Mouse (Mus musculus) ES-Bruce4 (cell line): Measurements from ENCODE around the gene Rps29. TPM values are rescaled to one million over a fixed set of nuclear protein-coding genes. Genes with fewer than 3 reads are reported as not detected.
A peak's percentile ranks its signal among the peaks of the same experiment; 100 is the strongest.

Experiments
- H3K27ac ChIP-seq: 2 replicates; pipeline ENCODE4 v1.5.1; 2012; ENCODE audit warnings: low read length, inconsistent platforms; ENCODE audit not compliant: insufficient read depth
- H3K27me3 ChIP-seq: 2 replicates; pipeline ENCODE4 v1.6.1; 2012; ENCODE audit warnings: mild to moderate bottlenecking, low read length, inconsistent platforms; ENCODE audit not compliant: control insufficient read depth, poor library complexity, insufficient read depth, severe bottlenecking
- H3K36me3 ChIP-seq: 2 replicates; pipeline ENCODE4 v1.6.1; 2012; ENCODE audit warnings: inconsistent platforms, mild to moderate bottlenecking, low read length, moderate library complexity; ENCODE audit not compliant: control insufficient read depth, poor library complexity, insufficient read depth, severe bottlenecking
- H3K4me1 ChIP-seq: one replicate; pipeline ENCODE4 v1.8.1; 2011; ENCODE audit warnings: low read length; ENCODE audit not compliant: control insufficient read depth, insufficient read depth
- H3K4me3 ChIP-seq: 2 replicates; pipeline ENCODE4 v1.5.1; 2011; ENCODE audit warnings: low read depth, mild to moderate bottlenecking, low read length
- H3K9ac ChIP-seq: 2 replicates; pipeline ENCODE4 v1.6.1; 2012; ENCODE audit warnings: low read depth, mild to moderate bottlenecking, inconsistent platforms; ENCODE audit not compliant: poor library complexity, severe bottlenecking
- H3K9me3 ChIP-seq: replicated peaks from 2 replicates; pipeline ENCODE4 v1.6.1; 2012; ENCODE audit warnings: mild to moderate bottlenecking, low read length, inconsistent platforms; ENCODE audit not compliant: control insufficient read depth, poor library complexity, insufficient read depth, severe bottlenecking
- CTCF ChIP-seq: IDR thresholded peaks from one replicate; pipeline ENCODE4 v1.8.1; 2011; ENCODE audit warnings: low read depth, low read length
- EP300 ChIP-seq: IDR thresholded peaks from 2 replicates; pipeline ENCODE4 v1.6.1; 2011; ENCODE audit warnings: low read depth, low read length; ENCODE audit not compliant: insufficient read depth
- POLR2A ChIP-seq: IDR thresholded peaks from one replicate; pipeline ENCODE4 v1.8.1; 2011; ENCODE audit warnings: low read length; ENCODE audit not compliant: insufficient read depth
- polyA plus RNA-seq: library from polyadenylated mRNA; stranded (reverse); fragments of >200 nt; gene quantifications from 2 replicates; pipeline ENCODE4 v1.2.4, GENCODE M21; 2011; ENCODE audit warnings: low read depth; ENCODE audit not compliant: missing spikeins, insufficient read depth, insufficient read length

Rps29 gene
- polyA plus RNA-seq, 1 experiment: 1,335 TPM

DNA sequence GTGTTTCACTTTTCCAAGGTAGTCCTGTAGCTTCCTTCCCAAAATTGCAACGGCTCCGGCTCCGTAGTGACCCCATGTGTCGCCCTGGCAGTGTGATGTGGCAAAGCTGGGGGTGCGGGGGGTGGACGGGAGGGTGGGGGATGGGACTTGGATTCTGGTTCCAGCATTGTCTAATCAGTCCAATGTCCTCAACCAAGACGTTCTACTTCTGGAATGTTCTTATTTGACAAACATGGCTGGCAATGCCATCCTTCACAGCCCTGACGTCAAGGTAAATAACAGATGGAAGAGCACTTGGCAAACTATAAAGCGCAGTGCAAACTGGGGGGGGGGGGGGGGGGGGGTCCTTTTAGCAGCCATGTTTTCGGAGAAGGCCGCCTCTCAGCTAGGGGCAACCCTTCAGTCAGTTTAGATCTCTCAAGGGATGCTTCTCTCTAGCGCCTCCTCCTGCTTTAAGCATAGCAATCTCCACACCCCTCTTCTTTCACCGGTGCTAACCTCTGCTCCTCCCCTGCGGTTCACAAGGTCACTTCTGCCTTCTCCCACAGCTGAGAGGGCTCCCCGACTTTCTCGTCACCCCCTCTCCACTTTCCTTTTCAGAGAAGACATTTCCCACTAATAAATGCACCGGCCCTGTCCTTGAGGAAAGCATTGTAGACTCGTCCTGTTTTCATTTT, 29.2 kb downstream of the Rps29 start:
- no peak overlapping the region for H3K9ac ChIP-seq
- H3K4me3 ChIP-seq: no peak overlapping the region
- no peaks in the 10 kb centered on the region for H3K4me1 ChIP-seq
- H3K27me3 ChIP-seq: no peaks in the 10 kb centered on the region
- TF ChIP-seq CTCF (peak; percentile 17), POLR2A (no peak), EP300 (no peak)
- no peak overlapping the region for H3K27ac ChIP-seq
- no peaks in the 10 kb centered on the region for H3K36me3 ChIP-seq
- H3K9me3 ChIP-seq: no peaks in the 10 kb centered on the region

DNA sequence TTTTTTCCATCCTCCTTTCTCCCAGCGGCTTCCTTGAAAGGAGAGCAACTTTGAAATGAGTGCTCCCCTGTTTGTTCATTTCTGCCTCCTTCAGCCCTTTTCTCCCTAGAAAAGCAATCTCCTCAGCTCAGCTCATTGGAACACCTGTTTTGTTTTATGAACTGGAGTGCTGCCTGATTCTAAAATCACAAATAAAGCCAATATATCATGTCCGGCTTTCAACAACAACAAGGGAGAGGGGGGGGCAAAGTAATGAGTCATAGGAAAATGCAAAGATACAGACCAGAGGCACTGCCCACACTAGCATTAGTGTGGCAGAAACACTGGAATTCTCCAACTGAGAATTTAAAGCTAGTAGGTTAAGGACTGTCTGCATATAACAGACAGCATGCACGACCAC, 31.4 kb downstream of the Rps29 start:
- Histone ChIP-seq H3K9me3 (no peaks in the 10 kb centered on the region), H3K4me1 (no peaks in the 10 kb centered on the region), H3K9ac (no peak overlapping the region), H3K27ac (no peak overlapping the region), H3K27me3 (no peaks in the 10 kb centered on the region), H3K4me3 (no peak overlapping the region), H3K36me3 (no peaks in the 10 kb centered on the region)
- TF ChIP-seq EP300 (no peak), CTCF (no peak), POLR2A (no peak)

GRCm38 (mm10) chr12:69127170-69127569, 31.8 kb downstream of the Rps29 start:
- Histone ChIP-seq H3K4me1 (no peaks in the 10 kb centered on the region), H3K36me3 (no peaks in the 10 kb centered on the region), H3K27me3 (no peaks in the 10 kb centered on the region), H3K9ac (no peak overlapping the region), H3K9me3 (no peaks in the 10 kb centered on the region), H3K27ac (no peak overlapping the region), H3K4me3 (no peak overlapping the region)
- no peak for TF ChIP-seq EP300
- peak; percentile 73 for TF ChIP-seq CTCF

DNA sequence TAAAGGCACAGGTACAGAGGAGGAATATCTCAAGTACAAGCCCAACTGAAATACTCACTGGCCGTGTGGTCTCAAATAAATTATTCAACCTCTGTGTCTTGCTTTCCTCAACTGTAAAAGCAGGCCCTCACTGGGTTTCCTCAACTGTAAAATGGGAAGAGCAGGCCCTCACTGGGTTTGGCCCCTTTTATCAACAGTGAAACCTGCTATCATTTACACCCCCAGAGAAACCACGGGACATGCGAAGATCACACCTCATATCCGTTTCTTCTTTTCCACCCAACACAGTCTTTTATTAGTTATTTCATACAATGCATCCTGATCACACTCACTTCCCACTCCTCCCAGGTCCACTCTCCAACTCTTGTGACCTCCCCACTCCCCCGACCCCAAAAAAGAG, 33.9 kb downstream of the Rps29 start:
- Histone ChIP-seq H3K4me1 (no peaks in the 10 kb centered on the region), H3K27me3 (no peaks in the 10 kb centered on the region), H3K4me3 (no peak overlapping the region), H3K9ac (no peak overlapping the region), H3K9me3 (no peaks in the 10 kb centered on the region), H3K27ac (no peak overlapping the region), H3K36me3 (no peaks in the 10 kb centered on the region)
- TF ChIP-seq CTCF (no peak), EP300 (no peak)

GRCm38 (mm10) chr12:69122801-69123200, 36.2 kb downstream of the Rps29 start:
- Histone ChIP-seq H3K27ac (no peak overlapping the region), H3K4me3 (no peak overlapping the region), H3K9ac (no peak overlapping the region), H3K4me1 (no peaks in the 10 kb centered on the region), H3K27me3 (no peaks in the 10 kb centered on the region; the same call in 1 of the 2 replicates), H3K9me3 (no peaks in the 10 kb centered on the region), H3K36me3 (no peaks in the 10 kb centered on the region)
- TF ChIP-seq POLR2A: no peak
- no peak for TF ChIP-seq CTCF
- no peak for TF ChIP-seq EP300

DNA sequence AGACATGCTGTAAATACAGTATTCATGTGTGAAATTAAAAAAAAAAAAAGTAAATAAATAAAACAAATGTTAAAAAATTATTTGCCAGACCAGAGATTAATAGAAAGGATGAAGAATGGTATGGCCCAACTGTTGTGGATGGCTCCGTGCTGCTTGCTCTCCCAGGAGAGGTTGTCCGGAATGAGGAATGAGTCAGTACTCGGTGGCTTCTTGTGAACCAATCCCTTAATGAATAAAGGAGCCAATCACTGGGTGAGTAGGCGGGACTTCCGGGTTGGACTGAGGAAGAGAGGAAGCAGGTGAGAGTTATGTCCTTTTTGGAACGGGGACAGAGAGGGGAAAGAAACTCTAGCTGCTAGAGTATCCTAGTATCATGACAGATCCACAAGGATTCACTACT, 39.1 kb downstream of the Rps29 start:
- TF ChIP-seq EP300: no peak

More for the DNA sequence above, 39.1 kb downstream of the Rps29 start:
- H3K4me1 ChIP-seq: no peaks in the 10 kb centered on the region
- H3K36me3 ChIP-seq: no peaks in the 10 kb centered on the region
- no peaks in the 10 kb centered on the region for H3K9me3 ChIP-seq
- no peak overlapping the region for H3K9ac ChIP-seq
- no peak overlapping the region for H3K27ac ChIP-seq
- H3K4me3 ChIP-seq: no peak overlapping the region
- H3K27me3 ChIP-seq: no peaks in the 10 kb centered on the region; the same call in 1 of the 2 replicates

Other genes starting within 250 kb of the Rps29 start
- gene Lrr1, start 9.6 kb upstream of the Rps29 start, polyA plus RNA-seq: 7.5 and 10.3 TPM in 2 replicates
- 699 and 714 TPM in 2 replicates for gene Rpl36al, start 24.9 kb upstream of the Rps29 start, polyA plus RNA-seq
- 23.9 and 24.8 TPM in 2 replicates for gene Mgat2, start 25.0 kb upstream of the Rps29 start, polyA plus RNA-seq
- 15.1 and 15.4 TPM in 2 replicates for gene Gm49383, start 37.9 kb upstream of the Rps29 start, polyA plus RNA-seq
- 3.7 and 4.6 TPM in 2 replicates for gene Dnaaf2, start 39.2 kb upstream of the Rps29 start, polyA plus RNA-seq
- 27.7 and 32.7 TPM in 2 replicates for gene Gm49384, start 45.1 kb upstream of the Rps29 start, polyA plus RNA-seq
- gene Pole2, start 69.0 kb upstream of the Rps29 start, polyA plus RNA-seq: 26.6 and 27.8 TPM in 2 replicates
- 2.0 and 3.3 TPM in 2 replicates for gene Klhdc1, start 82.0 kb upstream of the Rps29 start, polyA plus RNA-seq
- 65.1 and 68.2 TPM in 2 replicates for gene Klhdc2, start 137.5 kb upstream of the Rps29 start, polyA plus RNA-seq
- gene Nemf, start 198.0 kb upstream of the Rps29 start, polyA plus RNA-seq: 75.0 and 79.1 TPM in 2 replicates
- 78.0 and 86.6 TPM in 2 replicates for gene Arf6, start 213.0 kb upstream of the Rps29 start, polyA plus RNA-seq
- not detected in 2 replicates for gene Gm9887, start 213.3 kb upstream of the Rps29 start, polyA plus RNA-seq